Mouse (Mus musculus) activated CD4-positive, CD25-positive, alpha-beta regulatory T cell, adult 4 months (primary cell): Measurements from ENCODE around the gene Akr1c18. TPM values are rescaled to one million over a fixed set of nuclear protein-coding genes. Genes with fewer than 3 reads are reported as not detected.
"Not testable (repeated sequence)": the region's sequence is repeated elsewhere in the genome, so short reads cannot be mapped to it uniquely, and the experiment has no call there.

Experiments used
- ATAC-seq: one replicate; pipeline ENCODE4 v1.8.0; 2017
- polyA plus RNA-seq, 2 experiments: library from polyadenylated mRNA; unstranded; fragments of 100-300 nt; shearing (Covaris generic); gene quantifications; one replicate each; pipeline ENCODE4 v1.2.1; 2017

The Akr1c18 gene
- polyA plus RNA-seq = under 1 TPM in 1 of 2 experiments, not detected in 1; 0.28 TPM

DNA sequence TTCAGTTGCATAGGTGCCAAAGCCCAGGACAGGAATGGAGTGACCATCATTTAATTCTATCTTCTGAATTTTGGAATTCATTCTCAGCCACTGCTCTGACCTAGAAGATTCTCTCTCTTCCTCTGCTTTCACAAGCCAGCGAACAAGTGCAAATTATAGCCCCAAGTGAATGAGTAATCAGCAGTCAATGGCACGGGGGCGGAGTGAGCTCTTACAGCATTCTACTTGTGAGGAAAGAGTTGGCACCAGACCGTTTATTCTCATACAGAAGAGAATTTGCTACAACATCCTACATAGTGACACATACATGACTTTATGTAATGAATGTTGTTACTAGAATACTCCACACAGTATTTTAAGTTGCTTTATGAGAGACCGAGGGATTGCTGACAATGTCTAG lies at the start of gene Akr1c18:
TSS of gene Akr1c18 (minus strand) at position 137 of the 400 bp plus-strand sequence.
- ATAC-seq = no peak

DNA sequence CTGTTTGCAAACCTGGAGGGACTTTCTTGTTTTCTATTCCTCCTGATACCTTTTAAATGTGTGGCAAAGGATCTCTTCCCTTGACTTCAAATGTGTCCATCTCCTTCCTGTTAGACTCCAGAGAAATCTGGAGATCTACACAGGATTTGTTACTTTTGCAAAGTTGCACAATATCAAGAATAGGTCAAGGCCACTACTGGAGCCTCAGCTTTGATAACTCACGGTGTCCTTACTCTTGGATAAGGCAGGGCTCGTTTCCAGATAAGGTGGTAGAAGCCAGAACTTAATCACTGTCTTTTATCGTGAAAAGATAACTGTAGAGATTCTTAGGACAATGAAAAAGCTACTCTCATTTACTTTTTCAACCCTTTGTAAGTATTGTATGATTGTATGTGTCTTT lies 42.1 kb upstream of the Akr1c18 start:
- ATAC-seq = no peak

DNA sequence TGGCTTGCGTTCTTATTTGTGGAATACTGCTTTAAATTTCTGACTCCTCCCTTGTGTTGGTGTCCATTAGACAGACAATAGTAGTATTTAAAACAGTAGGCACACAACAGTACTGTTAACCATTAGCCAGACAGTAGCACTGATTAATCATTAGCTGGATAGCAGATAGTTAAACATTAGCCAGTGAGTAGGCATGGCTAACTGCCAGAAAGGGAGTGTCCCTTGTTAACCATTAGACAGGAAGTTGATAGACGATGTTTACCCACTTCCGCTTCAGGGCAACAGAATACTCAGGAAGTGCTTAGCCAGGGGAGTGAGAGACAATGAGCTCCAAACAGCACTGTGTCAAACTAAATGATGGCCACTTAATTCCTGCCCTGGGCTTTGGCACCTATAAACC lies 40.5 kb upstream of the Akr1c18 start, which contains the start of gene Akr1c13:
TSS of gene Akr1c13 (plus strand) at position 247 of the 400 bp plus-strand sequence.
- peak; percentile 97 for ATAC-seq

DNA sequence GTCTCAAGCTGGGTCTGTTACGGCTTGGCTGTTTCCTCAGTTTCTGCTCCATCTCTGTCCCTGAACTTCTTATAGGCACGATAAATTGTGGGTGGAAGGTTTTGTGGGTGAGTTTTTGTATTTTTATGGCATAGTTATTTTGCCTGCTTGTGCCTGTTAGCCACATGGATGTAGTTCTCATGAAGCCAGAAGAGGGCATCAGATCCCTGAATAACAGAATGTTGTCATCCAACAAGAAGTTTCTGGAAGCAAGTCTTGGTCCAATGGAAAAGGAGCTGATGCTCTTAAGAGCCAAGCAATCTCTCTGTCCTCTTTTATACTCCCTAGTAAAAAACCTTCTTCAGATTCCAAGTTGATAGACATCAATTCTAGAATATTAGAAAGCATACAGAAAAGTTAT lies 37.7 kb upstream of the Akr1c18 start:
- no peak for ATAC-seq

DNA sequence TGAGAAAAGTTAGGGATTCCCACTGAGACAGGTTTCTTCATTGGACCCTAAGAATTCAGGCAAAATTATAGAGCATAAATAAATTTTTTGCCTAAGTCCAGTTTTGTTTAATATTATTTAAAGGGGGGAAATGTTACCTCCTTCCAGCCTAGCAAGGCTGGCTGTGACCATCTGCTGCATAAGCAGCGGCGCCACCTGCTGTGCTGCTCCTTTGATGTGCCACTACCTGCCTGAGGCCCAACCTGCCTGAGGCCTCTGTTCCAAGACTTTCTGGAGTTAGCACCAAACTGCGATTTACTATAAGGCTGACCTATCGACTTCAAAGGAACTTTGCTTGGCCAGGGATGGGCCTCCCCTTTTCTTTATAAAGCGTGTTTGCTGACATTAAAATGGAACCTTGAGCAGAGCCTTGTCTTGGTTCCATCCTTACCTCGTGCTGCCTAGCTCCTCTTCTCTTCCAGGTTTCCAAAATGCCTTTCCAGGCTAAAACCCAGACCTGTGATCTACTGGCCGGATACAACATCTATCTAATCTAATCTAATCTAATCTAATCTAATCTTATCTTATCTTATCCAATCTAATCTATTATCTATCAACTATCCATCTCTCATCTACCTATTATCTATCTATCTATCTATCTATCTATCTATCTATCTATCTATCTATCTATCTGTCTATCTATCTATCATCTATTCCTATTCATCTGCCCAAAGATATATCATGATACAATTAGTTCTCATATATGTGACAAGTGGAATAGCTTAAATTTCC lies 36.4 kb upstream of the Akr1c18 start:
- ATAC-seq = not testable (repeated sequence)

DNA sequence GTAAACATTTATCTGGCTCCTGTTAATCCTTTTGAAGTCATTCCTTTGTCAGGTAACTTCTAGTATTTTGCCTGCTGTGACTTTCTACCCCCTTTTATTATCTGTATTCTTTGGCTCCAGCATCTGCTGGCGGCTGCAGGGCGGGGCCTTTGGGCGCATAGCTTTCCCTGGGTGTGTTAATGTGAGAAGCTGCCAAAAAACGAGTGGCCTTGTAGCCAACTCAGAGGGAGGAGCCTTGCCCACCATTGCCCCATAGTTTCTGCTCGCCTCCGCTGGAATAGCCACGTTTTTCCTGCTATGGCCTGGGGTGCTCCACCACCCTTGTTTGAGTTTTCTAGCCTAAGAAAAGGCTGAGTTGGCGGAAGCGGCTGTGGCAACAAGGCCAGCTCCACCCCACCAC lies 32.7 kb upstream of the Akr1c18 start:
- no peak for ATAC-seq

DNA sequence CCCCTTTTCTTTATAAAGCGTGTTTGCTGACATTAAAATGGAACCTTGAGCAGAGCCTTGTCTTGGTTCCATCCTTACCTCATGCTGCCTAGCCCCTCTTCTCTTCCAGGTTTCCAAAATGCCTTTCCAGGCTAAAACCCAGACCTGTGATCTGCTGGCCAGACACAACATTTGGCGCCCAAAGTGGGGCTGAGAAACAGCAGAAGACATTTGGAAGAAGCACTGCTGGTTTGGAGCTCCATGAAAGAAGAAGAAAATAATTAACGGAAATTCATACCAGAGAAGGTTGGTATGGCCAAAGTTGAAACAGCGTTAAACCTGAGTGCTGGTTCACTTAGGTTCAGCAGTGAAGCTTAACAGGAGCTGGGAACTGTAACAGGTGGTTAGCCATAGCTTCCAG lies 30.9 kb upstream of the Akr1c18 start:
- ATAC-seq = not testable (repeated sequence)

DNA sequence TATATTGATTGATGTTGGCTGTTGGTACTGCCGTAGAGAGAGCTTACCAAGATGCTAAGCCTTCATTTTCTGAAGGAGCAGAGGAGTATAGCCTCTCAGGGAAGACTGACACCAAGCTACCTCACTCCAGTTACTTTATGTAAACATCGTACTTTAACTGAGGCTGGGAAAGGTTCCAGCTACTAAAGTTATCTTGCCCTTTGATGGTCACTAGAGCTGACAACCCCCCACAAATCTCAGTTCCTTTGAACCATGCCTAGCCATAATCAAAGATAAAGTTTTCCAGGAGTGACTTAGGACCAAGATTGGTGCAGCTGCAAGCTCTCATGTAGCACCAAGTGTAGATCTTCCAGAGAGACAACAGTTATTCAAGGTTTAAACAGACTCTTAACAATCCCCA lies 22.5 kb upstream of the Akr1c18 start:
- no peak for ATAC-seq

DNA sequence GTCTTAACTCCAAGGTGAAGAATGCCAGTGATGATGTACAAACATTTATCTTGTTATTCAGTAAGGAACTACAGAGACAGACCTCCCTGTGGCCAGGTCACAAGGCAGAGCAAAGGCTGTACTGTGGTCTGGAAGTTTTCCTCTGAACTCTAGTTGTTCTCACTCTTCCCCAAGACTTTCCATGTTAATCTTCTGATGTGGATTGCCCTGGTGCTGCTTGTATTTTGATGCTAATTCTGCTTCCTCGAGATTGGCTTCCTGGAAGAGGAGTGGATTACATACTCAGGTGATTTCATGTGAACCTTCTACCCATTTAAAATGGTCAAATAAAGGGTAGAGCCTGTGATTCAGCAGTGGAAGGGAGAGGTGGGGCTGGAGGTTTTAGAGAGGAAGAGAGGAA lies 17.6 kb upstream of the Akr1c18 start:
- no peak for ATAC-seq

DNA sequence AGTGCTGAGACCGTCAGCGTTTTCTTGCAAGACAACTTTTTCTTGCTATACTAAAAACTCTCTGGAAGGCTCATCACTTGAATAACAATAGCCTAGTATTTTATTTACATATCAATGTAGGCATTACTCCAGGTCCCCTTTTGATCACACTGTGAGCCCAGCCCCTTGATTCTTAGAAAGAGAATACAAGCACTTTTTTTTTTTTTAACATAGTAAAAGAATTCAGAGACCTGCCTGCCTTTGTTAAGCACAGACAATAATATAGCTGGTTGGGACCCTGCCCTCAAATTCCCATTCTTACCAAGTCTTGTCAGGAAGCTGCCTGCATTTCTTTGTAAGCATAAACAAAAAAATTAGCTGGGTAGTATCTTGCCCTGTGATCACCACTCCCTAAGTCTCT lies 4.8 kb upstream of the Akr1c18 start:
- ATAC-seq = no peak

DNA sequence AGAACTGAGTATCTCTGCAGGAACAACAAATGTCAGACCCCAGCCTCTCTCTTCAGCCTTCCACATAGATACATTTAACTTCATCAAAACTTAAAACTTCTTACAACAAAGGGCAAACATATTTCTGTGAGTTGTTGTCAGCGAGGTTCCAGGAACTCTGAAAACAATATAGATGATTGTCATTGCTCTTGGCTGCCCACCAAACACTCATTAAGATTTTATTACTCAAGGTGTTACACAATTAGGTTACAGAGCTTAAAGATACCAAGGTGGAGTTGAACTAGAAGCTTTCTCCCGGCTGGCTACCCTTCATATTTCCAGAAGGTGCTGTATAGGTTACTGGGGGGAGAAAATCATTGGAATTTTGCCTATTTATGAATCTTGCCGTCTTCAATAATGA lies 3.1 kb upstream of the Akr1c18 start:
- ATAC-seq = no peak

DNA sequence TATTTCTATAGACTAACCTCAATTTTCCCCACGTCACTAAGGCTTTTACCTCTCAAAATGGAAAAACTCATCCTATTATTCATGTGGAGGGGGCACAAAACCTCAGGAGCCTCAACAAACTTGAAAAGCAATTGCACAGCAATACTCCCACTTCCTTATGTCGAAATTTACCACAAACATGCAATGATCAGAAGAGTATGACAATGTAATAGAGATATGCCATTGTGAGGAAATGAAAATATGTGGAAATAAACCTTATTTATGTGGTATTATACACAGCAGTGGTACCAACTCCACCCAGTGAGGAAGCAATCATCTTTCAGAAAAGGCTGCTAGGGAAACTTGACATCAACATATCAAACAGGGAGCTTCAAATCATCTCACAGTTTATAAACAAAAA lies 2.5 kb upstream of the Akr1c18 start:
- no peak for ATAC-seq

DNA sequence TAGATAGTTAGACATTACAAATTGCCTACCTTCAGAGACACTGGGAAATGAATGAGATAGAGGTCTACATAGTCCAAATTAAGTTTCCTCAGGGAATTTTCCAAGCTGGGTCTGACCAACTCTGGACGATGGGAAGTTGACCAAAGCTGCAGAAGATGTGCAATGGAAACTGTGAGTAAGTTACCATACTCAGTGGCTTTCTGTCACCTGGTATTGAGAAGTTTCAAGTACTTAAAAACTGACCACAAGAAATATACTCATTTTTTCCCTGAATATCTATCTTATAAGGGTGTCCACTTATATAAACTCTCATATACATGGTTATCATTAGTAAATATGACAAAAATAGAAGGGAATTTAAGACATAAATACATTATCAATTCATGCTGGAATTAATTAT lies 6.2 kb downstream of the Akr1c18 start:
- no peak for ATAC-seq

DNA sequence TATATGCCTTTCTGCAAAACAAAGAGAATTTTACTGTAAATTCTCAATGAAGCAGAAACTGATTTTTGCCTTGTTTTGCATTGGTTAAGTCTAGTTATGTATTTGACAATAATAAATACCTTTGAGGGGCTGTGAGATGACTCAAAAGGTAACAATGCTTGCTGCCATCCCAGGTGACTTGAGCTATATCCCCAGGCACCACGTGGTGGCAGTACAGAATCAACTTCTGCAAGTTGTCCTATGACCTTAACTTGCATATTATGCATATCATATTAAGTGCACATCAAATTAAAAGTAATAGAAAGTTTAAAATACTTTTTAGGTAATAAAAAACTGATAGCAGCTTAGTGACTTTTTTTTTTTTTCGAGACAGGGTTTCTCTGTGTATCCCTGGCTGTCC lies 17.4 kb downstream of the Akr1c18 start:
- ATAC-seq = no peak

DNA sequence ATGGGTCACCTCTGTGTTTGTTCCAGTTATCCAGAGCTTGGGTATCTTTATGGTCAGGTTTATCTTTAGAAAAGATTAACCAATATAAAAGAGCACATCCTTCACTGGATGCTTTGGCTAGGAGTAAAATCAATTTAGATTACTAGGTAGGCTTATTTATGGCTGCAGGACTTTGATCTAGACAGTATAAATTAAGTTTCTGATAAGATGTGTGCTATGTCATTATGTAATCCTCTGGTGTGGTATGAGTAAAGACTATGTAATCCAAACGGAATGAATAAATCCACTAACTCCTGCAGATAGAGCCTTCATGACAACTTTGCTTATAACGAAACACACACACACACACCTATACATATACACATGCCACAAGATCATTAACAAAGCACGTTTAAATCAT lies 18.7 kb downstream of the Akr1c18 start:
- no peak for ATAC-seq

DNA sequence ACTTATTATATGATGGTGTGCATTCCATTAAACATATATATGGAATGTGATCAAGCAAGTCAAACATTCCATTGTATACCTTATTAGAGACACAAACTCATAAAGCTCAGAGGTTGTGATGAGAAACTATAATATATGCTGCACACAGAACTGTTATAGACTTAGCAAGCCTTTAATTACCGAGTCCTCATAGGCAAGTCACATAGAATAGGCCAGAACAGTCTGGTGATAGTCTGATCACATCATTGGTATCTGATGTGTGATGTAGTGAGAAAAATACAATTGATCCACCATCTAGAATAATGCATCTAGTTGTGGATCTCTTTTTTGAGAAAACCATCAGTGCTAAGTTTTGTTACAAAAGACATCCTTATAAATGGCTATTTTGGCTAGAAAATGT lies 19.1 kb downstream of the Akr1c18 start:
- ATAC-seq = no peak

DNA sequence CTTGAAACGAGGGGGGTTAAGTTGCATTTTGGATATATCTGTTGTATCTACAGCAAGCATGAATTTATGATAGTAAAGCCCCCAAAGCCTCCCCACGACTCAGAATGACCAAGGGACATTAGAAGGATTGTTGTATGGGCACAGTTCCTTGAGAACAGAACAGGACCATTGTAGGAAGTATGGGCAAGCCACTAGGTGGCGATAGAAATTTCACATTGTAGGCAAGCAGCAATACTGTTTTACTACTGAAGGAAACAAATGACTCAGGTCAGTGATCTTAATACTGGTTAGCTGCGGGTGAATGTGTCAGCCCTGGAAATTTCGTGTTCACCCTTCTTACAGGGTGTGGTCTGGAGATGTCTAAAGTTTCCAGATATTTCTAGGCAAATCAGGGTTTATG lies 21.4 kb downstream of the Akr1c18 start:
- ATAC-seq = peak; percentile 59

DNA sequence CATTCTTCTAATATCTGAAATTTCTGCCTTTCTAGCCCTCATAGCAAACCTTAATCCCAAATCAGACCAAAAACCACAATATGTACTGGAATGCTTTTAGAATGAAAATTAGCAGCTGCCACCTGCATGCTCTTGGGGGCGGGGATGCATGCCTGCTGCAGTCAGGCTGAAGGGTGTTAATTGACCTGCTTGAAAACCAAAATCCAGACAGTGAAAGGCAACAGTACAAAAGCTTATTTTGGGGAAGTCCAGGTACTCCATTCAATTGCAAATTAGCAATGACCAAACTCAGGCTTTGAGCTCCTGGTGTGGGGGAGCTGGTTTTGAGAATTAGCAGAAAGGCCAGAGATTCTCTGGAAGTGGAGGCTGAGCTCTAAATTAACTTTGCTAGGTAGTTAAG lies 24.6 kb downstream of the Akr1c18 start:
- not testable (repeated sequence) for ATAC-seq

DNA sequence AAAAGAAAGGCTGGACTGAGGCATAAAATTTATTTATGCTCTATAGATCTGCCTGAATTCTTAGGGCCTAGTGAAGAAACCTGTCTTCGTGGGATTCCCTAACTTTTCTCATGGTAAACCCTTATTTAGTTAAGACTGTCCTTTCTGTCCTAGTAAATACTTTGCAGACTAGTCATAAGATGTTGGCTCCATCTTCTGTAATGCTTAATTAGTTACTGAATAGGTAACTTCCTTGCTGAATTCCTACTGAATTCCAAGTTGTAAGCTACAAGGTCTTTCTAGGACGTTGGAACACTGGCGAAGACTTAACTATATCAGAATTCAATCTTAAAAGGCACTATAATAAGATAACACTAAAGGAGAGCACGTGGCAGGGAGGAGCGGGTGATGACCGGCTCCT lies 26.0 kb downstream of the Akr1c18 start:
- not testable (repeated sequence) for ATAC-seq

DNA sequence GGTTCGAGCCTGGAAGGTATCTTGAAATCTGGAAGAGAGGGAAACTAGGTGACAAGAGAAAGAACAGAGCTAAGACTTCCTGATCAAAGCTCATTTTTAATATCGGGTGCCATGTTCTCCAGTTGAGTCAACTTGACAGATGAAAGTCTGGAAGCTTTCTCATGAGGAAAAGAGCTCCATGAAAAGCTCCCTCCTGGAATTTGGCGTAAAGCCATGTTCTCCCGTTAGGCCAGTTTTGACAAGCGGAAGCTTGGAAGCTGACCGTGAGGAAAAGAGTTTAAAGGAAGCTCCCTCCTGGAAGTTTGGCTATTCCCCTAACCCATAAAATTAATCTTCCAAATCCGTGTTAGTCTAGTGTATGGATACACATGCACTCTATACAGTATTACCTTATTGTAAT lies 27.3 kb downstream of the Akr1c18 start:
- ATAC-seq = no peak

DNA sequence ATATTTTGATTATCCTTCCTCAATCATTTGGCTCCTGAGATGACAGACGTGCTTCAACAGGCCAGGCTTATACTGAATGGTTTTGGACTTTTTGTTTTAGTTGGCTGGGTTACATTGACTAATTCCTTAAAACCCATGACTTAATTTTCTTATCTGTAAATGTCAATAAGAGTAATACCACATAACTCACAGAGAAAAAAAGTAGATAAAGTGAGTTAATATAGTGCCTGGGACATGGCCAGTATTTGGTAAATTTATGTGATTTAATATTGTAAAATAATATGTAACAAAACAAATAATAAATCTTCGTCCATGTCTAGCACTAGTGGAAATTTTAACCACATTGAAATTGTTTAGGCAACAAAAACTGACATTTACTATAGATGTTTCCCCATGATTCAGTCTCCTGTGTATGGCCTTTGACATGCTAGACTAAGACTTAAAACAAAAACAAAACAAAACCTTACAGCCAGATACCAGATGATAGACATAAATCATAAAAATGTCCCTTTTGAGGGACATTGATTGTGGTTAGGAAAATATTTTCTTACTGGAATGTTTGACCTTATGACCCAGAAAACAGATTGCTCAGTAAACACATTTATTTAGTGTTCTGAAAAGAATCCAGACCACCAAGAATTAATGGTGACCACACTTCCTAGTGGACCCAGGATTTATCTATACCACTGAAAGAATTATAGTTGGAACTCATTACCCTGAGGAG lies 31.1 kb downstream of the Akr1c18 start:
- no peak for ATAC-seq

DNA sequence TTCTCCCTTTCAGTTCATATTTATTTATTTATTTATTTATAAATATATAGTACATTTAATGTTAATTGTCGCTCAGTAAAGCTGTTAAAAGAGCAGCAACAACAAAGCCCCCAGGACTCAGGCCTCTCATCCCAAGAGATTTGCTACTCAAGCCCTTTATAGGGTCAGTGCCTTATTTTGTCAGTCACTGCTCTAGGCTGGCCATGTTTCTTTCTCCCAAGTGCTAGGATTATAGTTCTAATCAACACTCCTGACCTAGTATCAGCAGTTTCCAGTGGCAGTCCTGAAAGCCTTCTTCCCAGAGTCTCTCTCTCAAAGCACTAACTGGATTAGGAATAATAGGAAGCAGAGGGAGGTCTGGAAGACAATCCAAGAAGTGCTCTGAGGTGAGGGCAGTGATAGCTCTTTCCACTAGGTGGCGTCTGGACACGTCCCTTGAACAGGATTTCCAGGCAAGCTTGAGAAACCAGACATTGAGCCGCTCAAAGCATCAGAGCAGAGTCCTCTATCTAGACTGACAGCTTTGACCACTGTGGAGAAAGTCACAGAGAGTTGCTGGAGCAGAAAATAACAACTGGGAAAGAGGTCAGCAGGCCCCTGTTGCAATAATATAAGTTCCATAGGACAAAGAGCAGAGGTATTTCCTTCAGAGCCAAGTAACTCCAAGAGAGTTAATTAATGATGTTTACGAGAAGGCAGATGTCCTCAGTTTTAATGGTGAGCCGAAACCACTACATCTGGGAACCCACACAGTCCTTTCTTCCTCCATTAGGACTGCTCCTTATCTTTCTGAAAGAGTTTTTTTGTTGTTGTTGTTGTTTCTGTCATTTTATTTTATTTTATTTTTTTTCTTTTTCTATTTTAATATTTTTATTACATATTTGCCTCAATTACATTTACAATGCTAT lies 39.9 kb downstream of the Akr1c18 start:
- no peak for ATAC-seq

DNA sequence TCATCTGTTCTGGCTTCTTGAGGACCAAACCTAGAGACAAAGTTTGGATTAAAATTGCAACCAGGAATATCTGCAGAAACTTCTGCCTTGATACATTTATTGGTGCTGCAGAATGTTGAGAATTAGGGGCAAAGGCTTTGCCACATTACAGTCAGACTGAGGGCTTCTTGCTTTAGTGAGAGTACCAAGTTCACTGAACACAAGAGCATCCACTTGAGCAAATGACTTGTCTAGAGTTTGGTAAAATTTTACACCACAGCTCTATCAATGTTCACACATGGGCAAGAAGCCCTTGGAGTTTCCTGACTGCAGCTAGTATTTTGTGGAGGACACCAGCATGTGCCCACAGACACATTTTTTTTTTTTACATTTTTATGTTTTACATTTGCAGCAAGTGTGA lies 47.7 kb downstream of the Akr1c18 start:
- ATAC-seq = no peak
